Mouse (Mus musculus): Measurements from ENCODE around the gene Bak1. TPM values are rescaled to one million over a fixed set of nuclear protein-coding genes. Genes with fewer than 3 reads are reported as not detected.

The Bak1 gene
- polyA plus RNA-seq (2014; fragmentation: Illumina TruSeq; extraction: RNeasy Lipid Tissue Mini Kit (QIAGEN cat#74804)) = 1.3 TPM

DNA sequence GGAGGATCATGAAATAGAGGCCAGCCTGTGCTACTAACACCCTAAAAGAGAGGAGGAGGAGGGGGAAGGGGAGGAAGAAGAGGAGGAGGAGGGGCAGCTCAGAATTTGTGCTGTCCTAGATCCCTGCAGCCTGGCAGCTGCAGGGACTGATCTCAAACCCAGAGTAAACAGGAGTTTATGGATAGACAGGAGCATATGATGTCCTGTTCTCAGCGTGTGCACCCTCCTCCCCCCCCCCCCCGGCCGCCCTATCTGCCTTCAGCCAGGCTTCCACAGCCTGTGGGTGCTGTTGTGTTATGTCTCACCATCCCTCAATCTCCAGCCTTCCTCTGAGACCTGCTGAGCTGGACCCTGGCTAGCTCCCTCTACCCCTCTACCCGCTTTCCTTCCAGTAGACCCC lies at the start of gene Bak1:
Gene Bak1, minus strand, starts transcription at position 101 of the 400 bp plus-strand sequence.

DNA sequence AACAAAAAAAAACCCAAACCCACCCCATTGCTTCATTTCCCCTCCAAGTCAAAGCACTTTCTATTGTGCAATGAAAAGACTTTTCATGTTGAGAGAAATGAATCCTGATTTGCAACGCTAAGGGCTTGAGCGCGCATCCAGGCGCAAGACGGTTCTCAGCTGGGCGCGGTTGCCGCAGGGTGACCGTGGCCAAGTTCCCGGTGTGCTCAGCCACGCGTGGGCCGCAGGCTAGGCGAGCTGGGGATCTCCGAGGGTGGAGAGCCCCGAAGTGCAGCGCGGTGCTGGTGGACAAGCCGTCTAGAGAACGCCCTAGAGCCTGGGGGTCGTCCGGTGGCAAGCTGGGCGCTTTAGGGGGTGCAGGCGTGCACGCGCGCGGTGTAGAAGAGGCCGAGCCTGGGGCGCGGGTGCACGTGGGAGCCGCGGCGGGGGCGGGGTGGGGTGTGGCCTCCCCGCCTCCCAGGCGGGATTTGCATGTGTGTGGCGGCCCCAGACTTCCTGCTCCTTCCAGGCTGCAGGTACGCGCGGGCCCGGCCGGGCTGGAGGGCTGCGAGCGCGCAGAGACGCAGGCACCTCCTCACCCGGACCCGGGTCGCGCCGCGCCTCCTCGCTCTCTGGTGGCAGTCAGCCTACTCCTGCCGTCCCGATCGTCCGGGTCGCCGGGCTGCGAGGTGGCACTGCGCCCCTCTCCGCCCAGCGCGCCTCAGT lies 28.2 kb upstream of the Bak1 start, which contains the start of gene Itpr3:
Gene Itpr3, plus strand, starts transcription at position 493 of the 705 bp plus-strand sequence.

DNA sequence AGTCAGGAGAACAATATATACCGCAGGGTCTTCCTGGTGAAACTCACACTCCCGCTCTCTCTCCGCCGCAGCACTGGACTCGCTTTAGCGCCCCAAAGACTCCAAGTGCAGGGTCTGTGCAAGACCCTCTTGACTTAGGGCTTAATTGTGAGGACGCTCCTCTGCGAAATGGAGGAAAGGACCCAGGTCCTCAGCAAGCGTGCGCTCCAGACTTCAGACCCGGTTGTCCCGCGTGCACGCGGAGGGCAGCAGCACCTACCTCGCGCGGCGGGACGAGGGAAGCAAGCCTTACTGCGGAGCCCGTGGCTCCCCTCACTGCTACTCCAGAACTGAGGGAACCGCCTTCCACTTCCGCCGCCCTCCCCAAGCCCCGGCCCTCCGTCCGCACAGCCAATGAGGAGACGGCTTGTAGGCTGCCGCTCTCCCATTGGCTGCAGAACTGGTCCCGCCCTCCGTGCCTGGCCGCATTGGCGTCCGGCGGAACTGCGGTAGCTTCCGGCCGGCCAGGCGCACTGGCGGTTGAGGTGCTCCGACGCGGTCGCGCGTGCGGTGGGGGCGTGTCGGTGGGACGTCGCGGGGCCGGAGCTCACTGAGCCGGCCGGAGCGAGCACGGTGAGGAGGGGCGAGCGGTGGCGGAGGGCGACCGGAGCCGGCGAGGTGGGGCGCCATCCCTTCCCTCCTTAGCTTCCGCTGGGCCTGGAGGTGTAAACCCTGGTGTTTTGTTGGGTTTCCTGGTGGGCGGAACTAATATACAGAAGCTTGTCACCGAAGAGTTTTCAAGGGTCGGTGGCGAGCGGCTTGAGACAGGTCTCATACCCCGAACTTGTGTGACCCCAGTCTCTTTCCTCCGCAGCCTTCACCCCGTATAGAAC lies 55.9 kb downstream of the Bak1 start, which contains the start of gene Zbtb9:
Gene Zbtb9, plus strand, starts transcription at position 465 of the 872 bp plus-strand sequence.

Other genes with a start within 250 kb of the Bak1 start
- gene Bnip1, start 247.9 kb downstream of the Bak1 start, polyA plus RNA-seq (2014; fragmentation: Illumina TruSeq; extraction: RNeasy Lipid Tissue Mini Kit (QIAGEN cat#74804)) = 16.7 TPM
- not detected for gene Nkx2-5, start 184.0 kb downstream of the Bak1 start, polyA plus RNA-seq (2014; fragmentation: Illumina TruSeq; extraction: RNeasy Lipid Tissue Mini Kit (QIAGEN cat#74804))
- gene Kifc5b, start 111.9 kb downstream of the Bak1 start, polyA plus RNA-seq (2014; fragmentation: Illumina TruSeq; extraction: RNeasy Lipid Tissue Mini Kit (QIAGEN cat#74804)) = 0.31 TPM
- gene Phf1, start 96.0 kb downstream of the Bak1 start, polyA plus RNA-seq (2014; fragmentation: Illumina TruSeq; extraction: RNeasy Lipid Tissue Mini Kit (QIAGEN cat#74804)) = 1.8 TPM
- gene Cuta, start 89.4 kb downstream of the Bak1 start, polyA plus RNA-seq (2014; fragmentation: Illumina TruSeq; extraction: RNeasy Lipid Tissue Mini Kit (QIAGEN cat#74804)) = 11.3 TPM
- 1.2 TPM for gene Syngap1, start 87.8 kb downstream of the Bak1 start, polyA plus RNA-seq (2014; fragmentation: Illumina TruSeq; extraction: RNeasy Lipid Tissue Mini Kit (QIAGEN cat#74804))
- gene Zbtb9, start 55.8 kb downstream of the Bak1 start, polyA plus RNA-seq (2014; fragmentation: Illumina TruSeq; extraction: RNeasy Lipid Tissue Mini Kit (QIAGEN cat#74804)) = 17.3 TPM
- 0.37 TPM for gene Itpr3, start 28.3 kb upstream of the Bak1 start, polyA plus RNA-seq (2014; fragmentation: Illumina TruSeq; extraction: RNeasy Lipid Tissue Mini Kit (QIAGEN cat#74804))
- gene Uqcc2, start 104.9 kb upstream of the Bak1 start, polyA plus RNA-seq (2014; fragmentation: Illumina TruSeq; extraction: RNeasy Lipid Tissue Mini Kit (QIAGEN cat#74804)) = 8.7 TPM
- 0.26 TPM for gene Ip6k3, start 138.8 kb upstream of the Bak1 start, polyA plus RNA-seq (2014; fragmentation: Illumina TruSeq; extraction: RNeasy Lipid Tissue Mini Kit (QIAGEN cat#74804))
- gene Lemd2, start 175.5 kb upstream of the Bak1 start, polyA plus RNA-seq (2014; fragmentation: Illumina TruSeq; extraction: RNeasy Lipid Tissue Mini Kit (QIAGEN cat#74804)) = 1.2 TPM

Data from ovary, adult 10 weeks (tissue).